Mouse (Mus musculus) E14TG2a.4 (cell line): Measurements from ENCODE around the gene Spsb3.
A peak's percentile ranks its signal among the peaks of the same experiment; 100 is the strongest.

Experiments used
- H3K27me3 ChIP-seq: 2 replicates; pipeline ENCODE4 v1.6.1; 2014; ENCODE audit warnings: low read length, control low read depth; ENCODE audit not compliant: insufficient read depth
- H3K36me3 ChIP-seq: 2 replicates; pipeline ENCODE4 v1.6.1; 2014; ENCODE audit warnings: low read length, control low read depth; ENCODE audit not compliant: insufficient read depth
- H3K4me1 ChIP-seq: replicated peaks from 2 replicates; pipeline ENCODE4 v1.6.1; 2014; ENCODE audit warnings: low read depth, low read length, control low read depth
- H3K4me3 ChIP-seq: replicated peaks from 2 replicates; pipeline ENCODE4 v1.5.1; 2014; ENCODE audit warnings: mild to moderate bottlenecking, low read length
- H3K9me3 ChIP-seq: 2 replicates; pipeline ENCODE4 v1.6.1; 2014; ENCODE audit warnings: low read length, control low read depth
- CTCF ChIP-seq: conservative IDR thresholded peaks from 2 replicates; pipeline ENCODE4 v1.5.1; 2014; ENCODE audit warnings: low read length
- NANOG ChIP-seq: IDR thresholded peaks from 2 replicates; pipeline ENCODE4 v1.6.1; 2014; ENCODE audit warnings: borderline replicate concordance, low read length, mixed read lengths
- POU5F1 ChIP-seq: IDR thresholded peaks from 2 replicates; pipeline ENCODE4 v1.6.1; 2014; ENCODE audit warnings: low read length, borderline replicate concordance

The Spsb3 gene

GRCm38 (mm10) chr17:24886134-24886931 is at the start of gene Spsb3, which contains the start of gene Nubp2:
Spsb3 (plus strand) TSS chr17:24886643.
Nubp2 (minus strand) TSS chr17:24886349.
- peaks cover 64% of the 10 kb centered on the region for H3K36me3 ChIP-seq
- H3K27me3 ChIP-seq = no peaks in the 10 kb centered on the region
- no peaks in the 10 kb centered on the region for H3K9me3 ChIP-seq
- peak within 1 kb of the TSS; percentile 100 for H3K4me3 ChIP-seq
- peaks cover 84% of the 10 kb centered on the region for H3K4me1 ChIP-seq
- no peak for TF ChIP-seq POU5F1
- no peak for TF ChIP-seq NANOG
- TF ChIP-seq CTCF = no peak

DNA sequence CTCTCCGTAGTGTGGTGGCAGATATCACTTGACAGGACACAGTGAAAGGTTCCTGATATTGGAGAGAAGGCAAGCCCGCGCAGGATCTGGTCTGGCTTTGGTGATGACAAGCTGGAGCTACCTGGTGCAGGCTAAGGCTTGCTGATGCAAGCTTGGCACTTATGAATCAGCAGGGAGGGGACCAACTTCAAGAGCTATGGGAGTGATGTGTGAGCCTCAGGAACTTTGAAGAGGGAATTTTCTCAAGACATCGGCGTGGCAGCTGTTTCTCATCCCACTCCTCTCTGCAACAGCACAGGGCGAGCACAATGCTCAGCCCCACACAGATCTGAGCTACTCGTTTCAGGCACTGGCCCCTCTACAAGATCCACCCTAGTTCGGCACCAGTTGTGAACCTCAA is 46.6 kb upstream of the Spsb3 start, which contains the start of gene Hagh:
TSS of gene Hagh (plus strand) at position 302 of the 400 bp plus-strand sequence.
- Histone ChIP-seq H3K4me3 (no peak within 1 kb of the TSS), H3K36me3 (no peaks in the 10 kb centered on the region), H3K27me3 (peaks cover 4% of the 10 kb centered on the region; the same call in 1 of the 2 replicates), H3K9me3 (no peaks in the 10 kb centered on the region), H3K4me1 (peaks cover 9% of the 10 kb centered on the region)
- TF ChIP-seq POU5F1 = no peak
- TF ChIP-seq NANOG = no peak
- no peak for TF ChIP-seq CTCF

- Histone ChIP-seq H3K4me3 (no peak overlapping the region), H3K36me3 (no peaks in the 10 kb centered on the region), H3K9me3 (no peaks in the 10 kb centered on the region), H3K4me1 (peaks cover 14% of the 10 kb centered on the region), H3K27me3 (peaks cover 4% of the 10 kb centered on the region; the same call in 1 of the 2 replicates)
- TF ChIP-seq CTCF = no peak
- TF ChIP-seq POU5F1 = no peak
- TF ChIP-seq NANOG = no peak
These were observed 46.1 kb upstream of the Spsb3 start for GRCm38 (mm10) chr17:24840341-24840740.

DNA sequence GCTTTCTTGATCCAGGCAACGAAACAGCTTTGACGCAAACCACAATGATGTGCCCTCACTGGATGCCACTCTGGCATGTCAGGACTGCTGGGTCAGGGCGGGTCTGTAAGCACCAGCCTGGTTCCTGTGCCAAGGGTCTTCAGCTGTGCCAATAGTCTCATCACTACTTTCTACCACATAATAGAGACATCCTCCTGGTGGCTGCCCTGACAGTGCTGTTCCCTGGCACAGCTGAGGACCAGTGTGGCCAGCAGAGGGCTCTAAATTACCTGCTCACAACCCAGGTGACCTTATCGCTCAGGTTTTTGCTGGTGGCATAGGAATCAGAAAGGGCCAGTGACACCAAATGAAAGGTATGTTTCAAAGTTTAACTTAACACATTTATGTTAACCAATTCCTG is 45.3 kb upstream of the Spsb3 start:
- TF ChIP-seq CTCF (0 out of 2 replicates have a peak, but pooled peaks have one; percentile 5), NANOG (no peak)
- Histone ChIP-seq H3K36me3 (no peaks in the 10 kb centered on the region), H3K4me3 (no peak overlapping the region), H3K4me1 (peaks cover 15% of the 10 kb centered on the region), H3K9me3 (no peaks in the 10 kb centered on the region), H3K27me3 (peaks cover 4% of the 10 kb centered on the region; the same call in 1 of the 2 replicates)

DNA sequence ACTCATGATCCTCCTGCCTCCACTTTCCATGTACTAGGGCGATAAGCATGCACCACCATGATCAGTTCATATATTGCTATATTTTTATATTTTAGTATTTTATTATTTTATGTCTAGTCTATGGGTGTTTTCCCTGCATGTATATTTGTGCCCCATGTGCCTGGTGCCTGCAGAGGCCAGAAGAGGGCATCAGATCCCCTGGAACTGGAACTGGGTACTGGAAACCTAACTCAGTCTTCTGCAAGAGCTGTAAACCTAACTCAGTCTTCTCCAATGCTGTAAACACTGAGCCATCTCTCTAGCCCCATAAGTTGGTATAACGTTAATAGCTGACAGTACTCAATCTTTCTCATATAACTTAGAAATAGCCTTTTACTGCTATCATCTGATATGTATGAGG is 43.8 kb upstream of the Spsb3 start:
- Histone ChIP-seq H3K9me3 (no peaks in the 10 kb centered on the region), H3K4me1 (peaks cover 15% of the 10 kb centered on the region), H3K27me3 (peaks cover 4% of the 10 kb centered on the region; the same call in 1 of the 2 replicates), H3K36me3 (peaks cover 8% of the 10 kb centered on the region; the same call in 1 of the 2 replicates), H3K4me3 (no peak overlapping the region)
- TF ChIP-seq NANOG (no peak), POU5F1 (no peak), CTCF (no peak)

- Histone ChIP-seq H3K27me3 (peaks cover 4% of the 10 kb centered on the region; the same call in 1 of the 2 replicates), H3K4me1 (peaks cover 26% of the 10 kb centered on the region), H3K36me3 (peaks cover 8% of the 10 kb centered on the region; the same call in 1 of the 2 replicates), H3K9me3 (no peaks in the 10 kb centered on the region), H3K4me3 (no peak overlapping the region)
- no peak for TF ChIP-seq CTCF
- no peak for TF ChIP-seq POU5F1
- no peak for TF ChIP-seq NANOG
These were observed 41.9 kb upstream of the Spsb3 start for GRCm38 (mm10) chr17:24844525-24844924.

DNA sequence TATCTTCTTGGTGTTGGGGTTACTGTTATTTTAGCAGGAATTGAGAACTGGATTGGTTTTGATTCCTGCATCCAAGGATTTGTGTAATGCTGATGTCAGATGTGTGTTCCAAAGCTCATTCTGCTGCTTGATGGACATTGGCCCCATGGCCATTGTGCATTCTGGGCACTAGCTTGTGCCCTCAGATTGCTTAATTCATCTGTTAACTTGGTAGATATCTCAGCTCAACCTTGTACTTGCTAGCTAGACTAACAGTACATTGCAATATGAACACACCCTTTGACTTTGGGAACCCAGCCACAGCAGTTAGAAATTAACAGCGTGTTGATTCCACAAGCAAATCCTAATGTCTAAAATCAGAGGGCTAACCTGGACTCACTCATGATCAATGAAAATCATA is 39.1 kb upstream of the Spsb3 start:
- H3K9me3 ChIP-seq = no peaks in the 10 kb centered on the region
- H3K4me3 ChIP-seq = no peak overlapping the region
- peaks cover 36% of the 10 kb centered on the region for H3K4me1 ChIP-seq
- H3K27me3 ChIP-seq = peaks cover 13% of the 10 kb centered on the region
- peaks cover 8% of the 10 kb centered on the region for H3K36me3 ChIP-seq
- TF ChIP-seq CTCF (no peak), POU5F1 (no peak), NANOG (no peak)

DNA sequence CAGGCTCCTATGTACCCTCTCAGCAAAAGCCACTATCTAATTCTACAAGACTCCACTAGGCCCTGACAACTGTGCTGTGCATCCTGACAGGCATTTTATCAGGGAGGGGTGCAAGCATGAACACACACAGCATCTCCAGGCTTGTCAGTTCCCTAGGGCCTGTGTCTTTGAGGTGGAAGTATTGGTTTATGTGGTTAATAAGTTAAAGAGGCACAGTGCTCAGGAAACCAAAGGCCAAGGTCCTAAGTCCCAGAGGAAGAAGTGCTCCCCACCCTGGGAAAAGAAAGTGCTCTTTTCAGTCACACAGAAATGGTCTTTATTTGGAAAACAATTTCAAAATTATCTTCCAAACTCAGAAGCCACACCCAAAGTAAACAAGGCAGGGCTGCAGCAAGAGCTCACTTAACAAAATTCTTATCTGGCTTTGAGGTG is 37.8 kb upstream of the Spsb3 start:
- H3K9me3 ChIP-seq = no peaks in the 10 kb centered on the region
- H3K4me3 ChIP-seq = peak overlapping the region; percentile 98
- H3K36me3 ChIP-seq = peaks cover 18% of the 10 kb centered on the region
- peaks cover 13% of the 10 kb centered on the region for H3K27me3 ChIP-seq
- TF ChIP-seq NANOG = no peak
- no peak for TF ChIP-seq CTCF
- no peak for TF ChIP-seq POU5F1
- H3K4me1 ChIP-seq = peaks cover 36% of the 10 kb centered on the region

DNA sequence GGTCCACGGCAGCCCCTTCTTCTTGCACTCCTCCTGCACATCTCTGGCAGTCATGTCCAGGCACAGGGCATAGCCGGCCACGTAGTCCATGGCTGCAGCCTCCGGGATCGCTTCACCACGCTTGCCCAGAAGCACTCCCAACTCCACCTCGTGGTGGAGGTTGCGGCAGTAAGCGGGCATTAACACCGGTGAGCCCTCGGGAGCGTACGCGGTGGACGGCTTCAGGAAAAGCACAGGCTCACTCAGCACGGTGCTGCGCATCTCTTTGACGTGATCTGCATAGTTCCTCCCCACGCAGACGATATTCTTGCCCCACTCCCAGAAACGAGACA is 36.7 kb upstream of the Spsb3 start:
- TF ChIP-seq CTCF (no peak), NANOG (no peak), POU5F1 (no peak)
- H3K4me1 ChIP-seq = peaks cover 29% of the 10 kb centered on the region
- peaks cover 10% of the 10 kb centered on the region for H3K27me3 ChIP-seq
- peak overlapping the region; percentile 98 for H3K4me3 ChIP-seq
- H3K36me3 ChIP-seq = peaks cover 24% of the 10 kb centered on the region
- no peaks in the 10 kb centered on the region for H3K9me3 ChIP-seq
